Mouse (Mus musculus): ENCODE data around the gene Mtfr2. TPM values are rescaled to one million over a fixed set of nuclear protein-coding genes. Genes with fewer than 3 reads are reported as not detected.

Gene Mtfr2
- polyA plus RNA-seq (2017; shearing (Covaris generic)): 0.37 TPM

GRCm38 (mm10) chr10:20347285-20348214, at the start of gene Mtfr2:
Mtfr2 (plus strand) TSS chr10:20347770.

GRCm38 (mm10) chr10:20311918-20312735, 35.4 kb upstream of the Mtfr2 start, which contains the start of gene Bclaf1:
Bclaf1 (plus strand) TSS chr10:20312469.

Other genes starting within 250 kb of the Mtfr2 start
- gene Map7, start 199.3 kb upstream of the Mtfr2 start, polyA plus RNA-seq (2017; shearing (Covaris generic)): 5.0 TPM
- gene Bclaf1, start 35.3 kb upstream of the Mtfr2 start, polyA plus RNA-seq (2017; shearing (Covaris generic)): 205 TPM

All from effector memory CD4-positive, alpha-beta T cell, adult 5 months (primary cell).